Mouse (Mus musculus) testis, adult 2 months (tissue): Measurements from ENCODE around the gene C2cd4a.

Experiments used
- CTCF ChIP-seq: fragments of 200-500 bp; IDR thresholded peaks from 2 replicates; pipeline ENCODE4 v1.5.1; 2012; ENCODE audit warnings: low read depth, mild to moderate bottlenecking, inconsistent platforms, low read length, moderate library complexity; ENCODE audit not compliant: control insufficient read depth, insufficient read depth, insufficient replicate concordance
- POLR2A ChIP-seq: fragments of 200-500 bp; IDR thresholded peaks from 2 replicates; pipeline ENCODE4 v1.6.1; 2012; ENCODE audit warnings: low read depth, mild to moderate bottlenecking, inconsistent platforms, low read length, moderate library complexity; ENCODE audit not compliant: control insufficient read depth

DNA sequence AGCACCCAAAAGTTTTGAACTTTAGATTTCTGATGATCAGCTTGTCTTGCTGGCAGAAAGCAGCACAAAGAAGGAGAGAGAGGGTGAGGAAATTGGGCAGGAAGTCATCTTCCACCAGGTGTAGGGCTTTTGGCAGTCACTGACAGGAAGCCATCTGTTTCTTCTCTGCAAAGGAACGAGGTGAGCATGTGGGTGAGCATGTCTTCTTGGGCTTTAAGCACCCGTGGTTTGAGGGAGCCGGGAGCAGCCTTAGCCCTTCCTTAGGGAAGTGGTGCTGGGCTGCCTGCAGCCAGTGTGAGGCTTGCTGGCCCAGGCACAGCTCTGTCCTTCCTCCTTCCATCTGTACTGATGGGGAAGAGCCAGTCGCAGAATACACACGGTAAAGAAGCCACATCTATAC lies 13.5 kb upstream of the C2cd4a start:
- no peak for TF ChIP-seq CTCF
- no peak for TF ChIP-seq POLR2A
